Mouse (Mus musculus): ENCODE data around the gene Dnaja3. TPM values are rescaled to one million over a fixed set of nuclear protein-coding genes. Genes with fewer than 3 reads are reported as not detected.

Dnaja3 gene
- polyA plus RNA-seq, 1 experiment from 2014 or later, result 95.3 TPM

DNA sequence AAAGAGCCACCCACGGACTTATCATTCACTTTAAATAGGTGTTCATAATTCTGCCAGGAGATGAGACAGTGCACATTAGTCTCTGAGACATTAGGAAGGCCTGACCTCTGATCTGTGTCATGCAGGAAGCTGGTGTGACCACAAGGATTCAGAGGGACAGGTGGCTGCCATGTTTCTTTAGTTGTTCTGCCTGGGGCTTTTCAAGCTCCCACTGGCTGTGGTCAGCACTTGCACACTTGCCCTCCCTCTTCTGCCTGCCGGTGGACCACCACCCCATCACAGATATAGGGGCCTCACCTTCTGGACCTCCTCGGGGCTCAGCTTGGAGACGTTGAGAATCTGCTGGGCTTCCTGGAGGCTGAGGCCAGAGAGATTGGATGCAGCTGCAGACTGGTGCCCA lies 23.0 kb upstream of the Dnaja3 start:
- H3K4me1 ChIP-seq (ENCODE audit: insufficient read depth, low read length), result 0 out of 2 replicates have a peak, but pooled peaks cover 8% of the 10 kb centered on the region
- H3K9me3 ChIP-seq (ENCODE audit: low read length), result no peaks in the 10 kb centered on the region
- 77% methylated on average over 4 of the region's 4 CpGs for WGBS
- ATAC-seq (ENCODE audit: low FRiP score, low TSS enrichment), result no peak
- no peak overlapping the region for H3K9ac ChIP-seq (replicated peaks; ENCODE audit: low read length)
- peaks cover 63% of the 10 kb centered on the region for H3K36me3 ChIP-seq (ENCODE audit: insufficient read depth, low read length)
- no peak overlapping the region for H3K4me3 ChIP-seq (ENCODE audit: low read length)
- no peak overlapping the region for H3K27ac ChIP-seq (ENCODE audit: low read length)
- no peak overlapping the region for H3K4me2 ChIP-seq (replicated peaks; ENCODE audit: low read depth, low read length)
- H3K27me3 ChIP-seq (ENCODE audit: insufficient read depth, low read length), result no peaks in the 10 kb centered on the region

DNA sequence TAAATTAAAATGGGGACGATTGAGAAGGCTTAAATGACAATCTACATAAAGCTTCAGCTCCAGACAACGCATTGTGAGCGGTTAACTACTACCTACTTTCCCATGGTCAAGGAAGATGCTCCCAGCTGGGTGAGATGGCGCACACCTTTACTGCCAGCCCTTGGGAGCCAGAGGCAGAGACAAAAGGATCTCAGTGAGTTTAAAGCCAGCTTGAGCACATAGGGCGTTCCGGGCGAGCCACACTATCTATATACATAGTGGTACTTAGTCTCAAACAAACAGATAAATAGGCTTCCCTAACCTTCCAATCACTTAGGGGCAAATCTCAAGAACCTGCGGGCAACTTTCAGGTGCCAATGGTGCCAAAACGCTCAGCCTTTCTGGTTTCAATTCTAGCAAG lies 15.7 kb upstream of the Dnaja3 start:
- peak overlapping the region; percentile 81 for H3K27ac ChIP-seq (ENCODE audit: low read length)
- H3K4me2 ChIP-seq (replicated peaks; ENCODE audit: low read depth, low read length), result peak overlapping the region; percentile 63

DNA sequence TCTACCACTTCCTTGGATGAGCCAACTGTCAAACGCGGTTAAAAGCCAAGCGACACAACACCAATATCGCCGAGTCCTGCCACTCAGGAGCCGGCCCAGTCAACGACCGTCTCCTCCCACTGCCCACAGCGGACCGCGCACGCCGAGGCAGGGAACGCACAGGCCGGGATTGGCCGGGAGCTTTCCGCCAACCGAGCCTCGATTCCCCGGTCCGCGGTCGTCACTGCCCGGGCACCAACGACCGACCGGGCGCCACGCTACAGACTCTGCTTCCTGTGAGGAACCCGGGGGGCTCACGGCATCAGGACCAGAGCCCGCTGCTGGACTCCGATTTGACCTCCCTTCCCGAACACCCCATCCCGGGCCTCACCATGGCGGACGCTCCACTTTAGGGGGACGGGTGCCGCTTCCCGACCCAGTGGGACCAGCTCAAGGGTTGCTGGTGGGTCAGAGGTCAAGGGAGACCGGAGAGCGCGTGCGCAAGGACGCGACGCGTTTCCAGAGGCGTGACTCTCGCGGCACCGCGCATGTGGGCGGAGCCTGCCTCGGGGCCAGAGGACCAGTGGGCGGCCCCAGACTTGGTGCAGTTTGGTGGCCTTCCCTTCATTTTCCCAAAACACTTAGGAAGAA lies 15.2 kb upstream of the Dnaja3 start, which contains the start of gene Pam16:
Gene Pam16, minus strand, starts transcription at position 508 of the 630 bp plus-strand sequence.
- H3K36me3 ChIP-seq (ENCODE audit: insufficient read depth, low read length), result no peaks in the 10 kb centered on the region
- WGBS, result under 1% methylated on average over 56 of the region's 56 CpGs
- no peaks in the 10 kb centered on the region for H3K27me3 ChIP-seq (ENCODE audit: insufficient read depth, low read length)
- H3K9ac ChIP-seq (replicated peaks; ENCODE audit: low read length), result peak within 1 kb of the TSS; percentile 84
- peak within 1 kb of the TSS; percentile 63 for H3K4me2 ChIP-seq (replicated peaks; ENCODE audit: low read depth, low read length)
- peak within 1 kb of the TSS; percentile 69 for H3K4me3 ChIP-seq (ENCODE audit: low read length)
- peaks cover 14% of the 10 kb centered on the region for H3K4me1 ChIP-seq (ENCODE audit: insufficient read depth, low read length)
- peak within 1 kb of the TSS; percentile 81 for H3K27ac ChIP-seq (ENCODE audit: low read length)
- no peaks in the 10 kb centered on the region for H3K9me3 ChIP-seq (ENCODE audit: low read length)
- peak; percentile 84 for ATAC-seq (ENCODE audit: low FRiP score, low TSS enrichment)

More for the DNA sequence above, 15.7 kb upstream of the Dnaja3 start:
- Histone ChIP-seq H3K27me3 (ENCODE audit: insufficient read depth, low read length) (no peaks in the 10 kb centered on the region), H3K36me3 (ENCODE audit: insufficient read depth, low read length) (peaks cover under 1% of the 10 kb centered on the region; the same call in 1 of the 2 replicates), H3K9ac (replicated peaks; ENCODE audit: low read length) (peak overlapping the region; percentile 84), H3K9me3 (ENCODE audit: low read length) (no peaks in the 10 kb centered on the region), H3K4me3 (ENCODE audit: low read length) (peak overlapping the region; percentile 69), H3K4me1 (ENCODE audit: insufficient read depth, low read length) (peaks cover 14% of the 10 kb centered on the region)
- WGBS, result 15% methylated on average over 9 of the region's 9 CpGs
- ATAC-seq (ENCODE audit: low FRiP score, low TSS enrichment), result no peak

DNA sequence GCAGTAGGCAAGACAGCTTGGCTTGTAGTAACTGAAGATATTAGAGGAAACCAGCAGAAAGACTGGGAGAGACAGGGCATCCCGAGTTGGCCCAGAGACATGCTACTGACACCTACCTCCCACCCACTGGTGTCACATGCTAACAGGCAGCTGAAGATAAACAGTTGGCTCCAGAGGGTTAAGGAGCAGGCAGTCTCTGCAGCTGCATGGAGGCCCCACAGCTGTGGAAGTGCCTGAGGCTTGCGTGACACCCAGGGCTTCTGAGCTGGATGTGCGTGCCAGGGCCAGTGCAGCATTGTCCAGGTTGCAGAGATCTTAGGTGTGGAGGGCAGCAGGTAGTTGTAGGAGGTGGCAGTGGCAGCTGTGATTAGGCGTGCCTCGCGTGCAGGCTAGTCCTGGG lies 12.7 kb upstream of the Dnaja3 start:
- WGBS, result 59% methylated on average over 6 of the region's 6 CpGs
- no peak overlapping the region for H3K4me3 ChIP-seq (ENCODE audit: low read length)
- H3K27ac ChIP-seq (ENCODE audit: low read length), result peak overlapping the region; percentile 9
- 0 out of 2 replicates have a peak, but pooled peaks cover 3% of the 10 kb centered on the region for H3K36me3 ChIP-seq (ENCODE audit: insufficient read depth, low read length)
- peaks cover 14% of the 10 kb centered on the region for H3K4me1 ChIP-seq (ENCODE audit: insufficient read depth, low read length)
- H3K9me3 ChIP-seq (ENCODE audit: low read length), result no peaks in the 10 kb centered on the region
- no peak overlapping the region for H3K9ac ChIP-seq (replicated peaks; ENCODE audit: low read length)
- no peak overlapping the region for H3K4me2 ChIP-seq (replicated peaks; ENCODE audit: low read depth, low read length)
- H3K27me3 ChIP-seq (ENCODE audit: insufficient read depth, low read length), result no peaks in the 10 kb centered on the region
- no peak for ATAC-seq (ENCODE audit: low FRiP score, low TSS enrichment)

DNA sequence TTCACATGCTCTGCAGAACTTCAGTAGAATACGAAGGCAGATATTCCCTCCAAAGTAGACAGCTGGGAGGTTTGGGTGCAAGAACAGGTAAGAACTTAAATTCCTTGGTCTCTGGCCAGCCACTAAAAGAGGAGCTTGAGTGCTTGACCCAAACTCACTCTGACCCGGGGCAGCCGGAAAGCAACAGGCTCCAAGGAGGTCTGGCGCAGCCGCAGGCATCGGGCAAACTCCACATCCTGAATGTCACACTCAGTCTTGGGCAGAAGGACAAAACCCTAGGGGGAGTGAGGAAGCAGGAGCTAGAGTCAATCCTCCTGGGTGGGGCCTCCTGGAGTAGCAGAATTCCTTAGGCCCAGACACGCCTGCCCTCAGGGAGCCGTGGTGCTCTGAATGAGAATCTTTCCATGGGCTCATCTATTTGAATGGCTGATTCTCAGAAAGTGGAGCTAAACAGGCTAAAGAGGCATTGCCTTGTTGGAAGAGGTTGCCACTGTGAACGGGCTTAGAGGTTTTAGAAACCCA lies 10.8 kb upstream of the Dnaja3 start:
- 88% methylated on average over 9 of the region's 9 CpGs for WGBS
- Histone ChIP-seq H3K27me3 (ENCODE audit: insufficient read depth, low read length) (no peaks in the 10 kb centered on the region), H3K4me3 (ENCODE audit: low read length) (no peak overlapping the region), H3K4me2 (replicated peaks; ENCODE audit: low read depth, low read length) (no peak overlapping the region), H3K36me3 (ENCODE audit: insufficient read depth, low read length) (0 out of 2 replicates have a peak, but pooled peaks cover 4% of the 10 kb centered on the region), H3K9ac (replicated peaks; ENCODE audit: low read length) (no peak overlapping the region), H3K27ac (ENCODE audit: low read length) (no peak overlapping the region), H3K9me3 (ENCODE audit: low read length) (no peaks in the 10 kb centered on the region), H3K4me1 (ENCODE audit: insufficient read depth, low read length) (peaks cover 1% of the 10 kb centered on the region)
- no peak for ATAC-seq (ENCODE audit: low FRiP score, low TSS enrichment)

DNA sequence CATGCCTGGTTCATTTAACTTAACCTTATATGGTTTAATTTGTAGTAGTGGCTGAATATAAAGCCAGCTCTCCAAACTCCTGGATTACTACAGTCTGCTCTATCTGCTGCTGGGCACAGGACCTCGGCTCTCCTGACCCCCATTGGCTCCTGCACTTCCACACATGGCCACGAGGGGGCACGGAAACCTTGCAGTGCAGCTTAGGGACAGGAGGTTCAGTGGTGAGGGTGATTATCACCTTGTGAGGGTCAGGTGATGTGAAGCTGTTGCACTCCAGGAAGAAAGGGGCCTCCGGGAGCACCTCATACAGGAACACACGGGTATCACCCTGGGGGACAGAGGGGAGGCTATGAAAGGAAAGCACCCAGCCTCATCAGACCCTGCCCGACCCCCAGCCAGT lies 9.8 kb upstream of the Dnaja3 start:
- no peaks in the 10 kb centered on the region for H3K9me3 ChIP-seq (ENCODE audit: low read length)
- 0 out of 2 replicates have a peak, but pooled peaks cover 7% of the 10 kb centered on the region for H3K36me3 ChIP-seq (ENCODE audit: insufficient read depth, low read length)
- ATAC-seq (ENCODE audit: low FRiP score, low TSS enrichment), result peak; percentile 20; the same call in 1 of the 2 replicates
- no peak overlapping the region for H3K4me3 ChIP-seq (ENCODE audit: low read length)
- H3K27ac ChIP-seq (ENCODE audit: low read length), result no peak overlapping the region
- WGBS, result 23% methylated on average over 6 of the region's 6 CpGs
- no peaks in the 10 kb centered on the region; the same call in none of the 2 replicates for H3K4me1 ChIP-seq (ENCODE audit: insufficient read depth, low read length)
- H3K4me2 ChIP-seq (replicated peaks; ENCODE audit: low read depth, low read length), result no peak overlapping the region
- no peaks in the 10 kb centered on the region for H3K27me3 ChIP-seq (ENCODE audit: insufficient read depth, low read length)
- H3K9ac ChIP-seq (replicated peaks; ENCODE audit: low read length), result no peak overlapping the region

DNA sequence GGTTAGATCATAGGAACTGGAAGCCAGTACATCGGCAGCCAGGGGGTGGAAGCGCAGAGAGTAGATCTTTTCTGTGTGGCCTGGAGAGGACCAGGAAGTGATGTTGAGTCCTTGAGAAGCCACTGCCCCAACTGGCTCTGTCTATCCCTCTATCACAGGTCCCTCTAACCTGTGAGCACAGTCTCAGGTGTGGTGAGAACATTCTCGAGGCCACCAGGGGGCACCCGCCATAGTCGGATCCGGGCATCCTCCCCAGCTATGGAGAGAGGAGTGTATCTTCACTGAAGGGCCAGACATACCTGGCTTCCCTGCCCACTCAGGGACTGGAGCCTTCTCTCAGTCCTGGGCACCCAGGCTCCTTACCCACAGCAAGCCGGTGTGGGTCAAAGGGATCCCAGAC lies 7.7 kb upstream of the Dnaja3 start:
- H3K4me1 ChIP-seq (ENCODE audit: insufficient read depth, low read length), result no peaks in the 10 kb centered on the region; the same call in none of the 2 replicates
- H3K27ac ChIP-seq (ENCODE audit: low read length), result no peak overlapping the region
- H3K36me3 ChIP-seq (ENCODE audit: insufficient read depth, low read length), result 0 out of 2 replicates have a peak, but pooled peaks cover 7% of the 10 kb centered on the region
- no peaks in the 10 kb centered on the region for H3K9me3 ChIP-seq (ENCODE audit: low read length)
- no peak overlapping the region for H3K4me3 ChIP-seq (ENCODE audit: low read length)
- H3K9ac ChIP-seq (replicated peaks; ENCODE audit: low read length), result no peak overlapping the region
- H3K4me2 ChIP-seq (replicated peaks; ENCODE audit: low read depth, low read length), result no peak overlapping the region
- peak; percentile 42 for ATAC-seq (ENCODE audit: low FRiP score, low TSS enrichment)
- H3K27me3 ChIP-seq (ENCODE audit: insufficient read depth, low read length), result no peaks in the 10 kb centered on the region
- 44% methylated on average over 7 of the region's 7 CpGs for WGBS

DNA sequence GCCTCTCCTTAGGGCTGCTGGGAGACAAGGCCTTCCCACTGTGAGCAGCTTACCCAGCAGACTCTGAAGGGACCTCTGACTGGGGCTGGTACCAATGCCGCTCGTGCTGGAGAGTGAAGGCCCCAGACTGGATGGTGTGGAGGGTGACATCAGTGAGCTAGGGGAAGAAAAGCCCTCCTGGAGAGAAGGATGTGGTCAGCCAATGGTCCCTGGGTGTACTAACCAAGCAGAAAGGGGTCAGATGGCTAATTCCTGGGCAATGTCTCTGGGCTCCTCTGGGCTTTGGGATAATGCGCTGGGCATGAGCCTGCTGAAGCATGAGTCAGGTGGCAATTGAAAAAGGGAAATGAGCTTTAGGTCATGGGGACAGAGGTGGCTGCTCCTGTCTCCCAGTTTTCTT lies 6.1 kb upstream of the Dnaja3 start:
- H3K9me3 ChIP-seq (ENCODE audit: low read length), result no peaks in the 10 kb centered on the region
- H3K36me3 ChIP-seq (ENCODE audit: insufficient read depth, low read length), result 0 out of 2 replicates have a peak, but pooled peaks cover 7% of the 10 kb centered on the region
- H3K27me3 ChIP-seq (ENCODE audit: insufficient read depth, low read length), result no peaks in the 10 kb centered on the region
- no peak for ATAC-seq (ENCODE audit: low FRiP score, low TSS enrichment)
- H3K4me2 ChIP-seq (replicated peaks; ENCODE audit: low read depth, low read length), result no peak overlapping the region
- no peak overlapping the region for H3K4me3 ChIP-seq (ENCODE audit: low read length)
- 89% methylated on average over 3 of the region's 3 CpGs for WGBS
- H3K9ac ChIP-seq (replicated peaks; ENCODE audit: low read length), result no peak overlapping the region
- no peak overlapping the region for H3K27ac ChIP-seq (ENCODE audit: low read length)
- no peaks in the 10 kb centered on the region for H3K4me1 ChIP-seq (ENCODE audit: insufficient read depth, low read length)

DNA sequence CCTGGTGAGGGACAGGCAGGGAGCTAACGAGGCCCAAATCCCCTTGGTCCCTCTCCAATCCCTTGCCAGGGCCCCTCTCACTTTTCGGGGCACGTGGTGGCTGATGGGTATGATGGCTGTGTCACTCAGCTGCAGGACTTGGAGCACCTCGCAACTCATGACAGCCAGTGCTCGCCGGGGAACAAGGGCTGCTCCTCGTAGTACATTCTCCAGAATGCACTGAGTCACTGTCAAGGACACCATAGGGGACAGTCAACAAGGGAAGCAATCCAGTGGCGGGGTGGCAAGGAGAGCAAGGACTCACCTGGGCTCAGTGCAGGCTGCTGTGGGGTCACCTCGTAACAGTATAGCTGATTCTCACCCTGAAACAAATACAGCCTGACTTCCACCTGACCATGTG lies 5.1 kb upstream of the Dnaja3 start:
- Histone ChIP-seq H3K27ac (ENCODE audit: low read length) (no peak overlapping the region), H3K9ac (replicated peaks; ENCODE audit: low read length) (no peak overlapping the region), H3K4me2 (replicated peaks; ENCODE audit: low read depth, low read length) (no peak overlapping the region), H3K4me1 (ENCODE audit: insufficient read depth, low read length) (peaks cover 5% of the 10 kb centered on the region), H3K36me3 (ENCODE audit: insufficient read depth, low read length) (0 out of 2 replicates have a peak, but pooled peaks cover 7% of the 10 kb centered on the region), H3K27me3 (ENCODE audit: insufficient read depth, low read length) (no peaks in the 10 kb centered on the region), H3K9me3 (ENCODE audit: low read length) (no peaks in the 10 kb centered on the region), H3K4me3 (ENCODE audit: low read length) (no peak overlapping the region)
- ATAC-seq (ENCODE audit: low FRiP score, low TSS enrichment), result no peak
- WGBS, result 85% methylated on average over 9 of the region's 9 CpGs

DNA sequence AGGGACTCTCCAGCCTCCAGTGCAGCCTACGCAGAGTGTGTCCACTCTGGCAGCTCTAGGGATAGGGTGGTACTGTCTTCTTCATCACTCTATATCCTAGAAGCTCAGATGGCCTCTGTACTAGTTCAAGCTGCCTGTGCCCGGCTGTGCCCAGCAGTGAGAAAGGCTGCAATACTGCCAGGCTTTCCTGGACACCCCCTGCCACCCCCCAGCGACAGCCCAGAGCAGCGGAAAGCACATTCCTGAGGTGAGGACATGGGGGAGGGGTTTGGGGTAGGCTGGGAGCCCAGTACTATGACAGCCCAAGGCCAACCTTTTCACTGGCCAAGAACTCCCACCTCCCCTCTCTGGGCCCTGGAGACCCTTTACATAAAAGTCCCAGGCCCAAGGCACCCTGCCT lies 4.0 kb upstream of the Dnaja3 start:
- Histone ChIP-seq H3K9me3 (ENCODE audit: low read length) (no peaks in the 10 kb centered on the region), H3K4me1 (ENCODE audit: insufficient read depth, low read length) (peaks cover 9% of the 10 kb centered on the region), H3K36me3 (ENCODE audit: insufficient read depth, low read length) (0 out of 2 replicates have a peak, but pooled peaks cover 7% of the 10 kb centered on the region), H3K4me3 (ENCODE audit: low read length) (no peak overlapping the region), H3K4me2 (replicated peaks; ENCODE audit: low read depth, low read length) (no peak overlapping the region), H3K27ac (ENCODE audit: low read length) (no peak overlapping the region), H3K27me3 (ENCODE audit: insufficient read depth, low read length) (no peaks in the 10 kb centered on the region), H3K9ac (replicated peaks; ENCODE audit: low read length) (no peak overlapping the region)
- ATAC-seq (ENCODE audit: low FRiP score, low TSS enrichment), result no peak
- WGBS, result 62% methylated on average over 4 of the region's 4 CpGs
